Mouse (Mus musculus) cerebellum, adult 2 months (tissue): ENCODE measurements around the gene Apobec3. TPM values are rescaled to one million over a fixed set of nuclear protein-coding genes. Genes with fewer than 3 reads are reported as not detected.

Source experiments
- DNase-seq, 2 experiments: peaks; one replicate each; pipeline ENCODE4 v3.0.0; 2021
- H3K27ac ChIP-seq: fragments of 200-500 bp; 2 replicates; pipeline ENCODE4 v1.5.1; 2012; ENCODE audit warnings: low read length, control low read depth, inconsistent platforms; ENCODE audit not compliant: insufficient read depth
- H3K27me3 ChIP-seq: fragments of 200-500 bp; 2 replicates; pipeline ENCODE4 v1.6.1; 2012; ENCODE audit warnings: inconsistent platforms, mild to moderate bottlenecking, low read length, moderate library complexity; ENCODE audit not compliant: control insufficient read depth, insufficient read depth
- H3K4me1 ChIP-seq: fragments of 200-500 bp; 2 replicates; pipeline ENCODE4 v1.6.1; 2011; ENCODE audit warnings: low read length; ENCODE audit not compliant: control insufficient read depth, insufficient read depth
- H3K4me3 ChIP-seq: fragments of 200-500 bp; replicated peaks from 2 replicates; pipeline ENCODE3; 2011; ENCODE audit warnings: mild to moderate bottlenecking, low read depth, low read length, control low read depth; ENCODE audit not compliant: insufficient read depth
- CTCF ChIP-seq: fragments of 200-500 bp; IDR thresholded peaks from 2 replicates; pipeline ENCODE4 v1.5.1; 2011; ENCODE audit warnings: low read depth, mild to moderate bottlenecking, control low read depth, low read length, moderate library complexity, borderline replicate concordance; ENCODE audit not compliant: insufficient read depth
- POLR2A ChIP-seq: fragments of 200-500 bp; IDR thresholded peaks from 2 replicates; pipeline ENCODE4 v1.6.1; 2011; ENCODE audit warnings: low read length, control low read depth, borderline replicate concordance; ENCODE audit not compliant: insufficient read depth
- WGBS: fragments of 180-500 bp; shearing (Covaris S2); methylation state at CpG from one replicate; pipeline ENCODE4 v1.1.7; 2018; 5-methylcytosine and 5-hydroxymethylcytosine counted together
- polyA plus RNA-seq: library from polyadenylated mRNA; depleted of rRNA; stranded (reverse); fragments of >200 nt; gene quantifications from 2 replicates; pipeline ENCODE4 v1.2.3, GENCODE M21; 2012; rRNA removed

Gene Apobec3
- polyA plus RNA-seq = 3.3 and 3.6 TPM in 2 replicates

DNA sequence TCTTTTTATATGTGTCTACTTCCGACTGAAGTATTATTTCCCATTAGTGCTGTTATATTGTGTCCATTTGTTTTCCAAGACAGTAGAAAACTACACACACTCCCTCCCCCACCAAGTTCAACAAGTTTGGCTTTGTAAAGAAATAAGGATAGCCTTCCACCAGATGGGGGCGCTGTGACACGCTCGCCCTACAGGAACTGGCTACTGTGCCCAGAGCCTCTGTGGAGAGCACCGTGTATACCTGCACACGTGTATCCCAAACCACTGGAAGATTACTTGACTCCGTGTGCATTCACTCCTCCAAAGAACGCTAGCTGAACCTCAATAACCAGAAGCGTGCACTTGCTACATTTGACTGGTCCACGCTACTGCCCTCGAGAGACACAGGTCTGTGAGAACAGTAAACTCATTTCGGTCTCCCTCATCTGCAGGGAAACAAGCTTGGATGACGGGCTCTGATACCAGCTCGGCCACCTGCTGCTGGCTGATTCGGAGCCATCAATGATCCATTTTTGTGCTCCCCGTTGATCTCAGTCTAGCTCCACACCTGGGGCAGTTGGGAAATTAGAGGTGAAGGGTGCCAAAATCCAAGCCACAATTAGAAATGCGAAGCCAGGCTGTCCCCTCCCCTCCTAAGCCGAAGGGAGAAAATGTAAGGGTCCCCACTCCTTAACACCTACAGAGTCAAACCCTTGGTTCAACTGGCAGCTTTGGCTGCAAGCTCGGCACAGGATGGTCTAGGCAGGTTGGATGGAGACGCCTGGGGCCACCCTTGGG lies at the start of gene Apobec3:
TSS of gene Apobec3 (plus strand) at position 224 of the 777 bp plus-strand sequence.
- TF ChIP-seq CTCF = peak; percentile 74
- TF ChIP-seq POLR2A = no peak
- WGBS = 3% methylated on average over 20 of the region's 20 CpGs
- no peak within 1 kb of the TSS for H3K27ac ChIP-seq

DNA sequence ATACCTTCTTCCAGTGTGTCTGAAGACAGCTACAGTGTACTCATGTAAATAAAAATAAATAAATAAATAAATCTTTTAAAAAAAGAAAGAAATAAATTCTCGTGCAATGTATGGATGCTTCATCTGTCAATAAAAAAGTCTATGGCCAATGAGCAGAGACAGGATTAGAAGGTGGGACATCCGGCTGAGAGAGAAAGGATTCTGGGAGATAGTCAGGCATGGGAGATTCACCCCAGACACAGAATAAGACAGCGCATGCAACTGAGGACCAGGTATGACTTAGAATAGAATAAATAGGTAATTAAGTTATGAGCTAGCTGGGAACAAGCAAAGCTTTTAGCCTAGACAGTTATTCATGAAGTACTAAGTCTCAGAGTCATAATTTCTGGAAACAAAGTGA lies 48.5 kb upstream of the Apobec3 start:
- no peak for DNase-seq
- no peak overlapping the region for H3K4me3 ChIP-seq
- TF ChIP-seq CTCF (no peak), POLR2A (no peak)

More for the DNA sequence above, at the start of gene Apobec3:
- H3K4me3 ChIP-seq = peak within 1 kb of the TSS; percentile 41
- no peaks in the 10 kb centered on the region for H3K27me3 ChIP-seq
- DNase-seq = peak; percentile 50 to 51
- H3K4me1 ChIP-seq = 0 out of 2 replicates have a peak, but pooled peaks cover 2% of the 10 kb centered on the region

DNA sequence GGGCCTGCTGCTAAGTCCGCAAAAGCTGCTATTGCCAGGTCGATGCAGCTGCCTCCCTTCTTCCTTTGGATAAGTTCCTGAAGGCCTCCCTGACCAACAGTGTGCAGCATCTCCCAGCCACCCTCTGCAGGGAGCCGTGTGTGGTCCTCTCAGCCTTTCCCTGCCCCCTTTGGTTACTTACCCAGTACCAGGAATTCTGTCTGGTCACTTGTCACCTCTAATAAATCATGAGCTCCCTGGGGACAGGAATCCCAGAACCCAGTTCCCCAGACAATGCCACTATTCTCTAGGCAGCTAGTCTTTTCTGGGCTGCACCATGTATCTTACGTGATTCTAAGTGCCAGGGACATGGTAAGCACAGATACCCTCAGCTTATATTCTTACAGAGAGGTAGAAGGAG lies 45.5 kb upstream of the Apobec3 start:
- Histone ChIP-seq H3K27ac (no peak overlapping the region), H3K4me3 (no peak overlapping the region), H3K4me1 (peaks cover 7% of the 10 kb centered on the region; the same call in 1 of the 2 replicates), H3K27me3 (no peaks in the 10 kb centered on the region)
- DNase-seq = no peak
- no peak for TF ChIP-seq POLR2A
- TF ChIP-seq CTCF = no peak
- WGBS = 63% methylated on average over 4 of the region's 4 CpGs

More for the DNA sequence above, 48.5 kb upstream of the Apobec3 start:
- Histone ChIP-seq H3K27ac (no peak overlapping the region), H3K27me3 (no peaks in the 10 kb centered on the region), H3K4me1 (peaks cover 7% of the 10 kb centered on the region; the same call in 1 of the 2 replicates)
- 89% methylated on average over 3 of the region's 3 CpGs for WGBS

DNA sequence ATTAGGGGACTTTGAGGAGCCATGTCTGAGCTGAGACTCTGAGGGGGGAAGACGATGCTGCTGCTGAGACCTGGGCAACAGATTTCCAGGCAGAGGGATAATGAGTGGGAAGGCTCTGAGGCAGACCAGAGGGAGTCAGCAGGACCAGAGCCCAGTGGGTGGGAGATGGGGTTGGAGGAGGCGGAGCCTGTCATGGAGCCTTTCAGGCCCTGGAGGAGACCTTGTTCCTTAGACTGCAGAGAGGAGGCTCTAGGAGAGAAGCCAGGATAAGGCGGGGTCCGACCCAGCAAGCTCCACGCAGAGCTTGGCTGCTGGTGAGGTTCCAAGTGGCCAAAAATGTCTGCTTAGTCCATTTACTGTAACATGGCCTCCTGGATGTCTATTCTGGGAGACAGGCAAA lies 44.4 kb upstream of the Apobec3 start:
- Histone ChIP-seq H3K4me3 (no peak overlapping the region), H3K27me3 (no peaks in the 10 kb centered on the region), H3K4me1 (peaks cover 7% of the 10 kb centered on the region; the same call in 1 of the 2 replicates), H3K27ac (no peak overlapping the region)
- TF ChIP-seq CTCF (no peak), POLR2A (no peak)
- WGBS = 31% methylated on average over 5 of the region's 5 CpGs
- peak in 1 of 2 experiments; percentile 8 for DNase-seq

DNA sequence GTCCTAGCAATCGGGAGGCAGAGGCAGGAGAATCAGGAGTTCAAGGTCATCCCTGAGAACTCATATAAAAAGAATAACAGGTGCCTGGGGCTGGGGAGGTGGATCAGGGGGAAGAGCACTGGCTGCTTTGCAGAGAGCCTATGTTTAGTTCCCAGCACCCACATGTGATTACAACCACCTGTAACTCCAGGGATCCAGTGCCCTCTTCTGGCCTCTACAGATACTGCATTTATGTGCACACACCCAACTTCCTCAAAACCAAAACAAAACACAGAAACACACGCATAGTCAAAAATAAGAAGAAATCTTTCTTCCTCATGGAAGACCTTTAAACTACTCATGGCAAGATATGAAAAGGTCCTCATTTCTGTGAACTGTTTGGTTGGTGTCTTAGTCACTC lies 41.3 kb upstream of the Apobec3 start:
- TF ChIP-seq POLR2A = no peak
- TF ChIP-seq CTCF = no peak
- DNase-seq = no peak
- Histone ChIP-seq H3K4me1 (peaks cover 7% of the 10 kb centered on the region; the same call in 1 of the 2 replicates), H3K4me3 (no peak overlapping the region), H3K27me3 (no peaks in the 10 kb centered on the region), H3K27ac (no peak overlapping the region)
- WGBS = 97% methylated on average over 2 of the region's 2 CpGs

DNA sequence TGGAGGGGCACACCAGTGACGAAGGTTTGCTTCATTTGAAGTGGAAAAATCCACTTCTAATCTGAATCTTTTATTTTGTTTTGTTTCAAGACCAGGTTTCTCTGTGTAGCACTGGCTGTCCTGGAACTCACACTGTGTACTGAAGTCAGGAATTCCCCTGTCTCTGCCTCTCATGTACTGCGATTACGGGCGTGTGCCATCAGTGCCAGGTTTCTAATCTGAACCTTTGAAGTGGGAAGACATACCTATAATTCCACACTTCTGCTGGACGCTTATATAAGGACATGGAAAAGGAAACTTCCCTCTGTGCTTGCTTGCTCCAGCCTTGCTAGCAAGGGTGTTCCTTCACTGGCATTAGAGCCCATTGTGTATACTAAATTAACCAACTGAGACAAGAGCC lies 32.5 kb upstream of the Apobec3 start:
- WGBS = 89% methylated on average over 5 of the region's 5 CpGs
- H3K4me3 ChIP-seq = no peak overlapping the region
- TF ChIP-seq CTCF (no peak), POLR2A (no peak)
- H3K27ac ChIP-seq = no peak overlapping the region
- no peak for DNase-seq
- H3K4me1 ChIP-seq = no peaks in the 10 kb centered on the region
- H3K27me3 ChIP-seq = no peaks in the 10 kb centered on the region; the same call in 1 of the 2 replicates

DNA sequence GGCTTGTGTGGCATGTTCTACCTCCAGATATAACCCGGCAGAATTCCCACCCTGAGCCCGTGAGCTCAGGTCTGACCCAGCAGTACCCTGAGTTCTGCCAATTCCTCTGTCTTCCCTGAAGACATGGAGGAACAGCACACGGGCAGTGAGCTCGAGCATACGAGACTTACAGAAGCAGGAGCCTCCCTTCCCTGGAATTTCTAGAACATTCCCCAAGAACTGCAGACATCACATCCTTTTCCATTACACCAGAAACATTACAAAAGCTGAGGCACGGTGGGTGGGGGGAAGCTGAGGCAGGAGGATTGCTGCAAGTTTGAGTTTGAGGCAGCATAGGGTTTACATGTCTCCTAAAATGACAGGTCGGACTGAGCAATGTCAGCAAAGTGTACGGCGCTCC lies 31.6 kb upstream of the Apobec3 start:
- DNase-seq = no peak
- WGBS = 88% methylated on average over 9 of the region's 9 CpGs
- Histone ChIP-seq H3K27me3 (no peaks in the 10 kb centered on the region; the same call in 1 of the 2 replicates), H3K27ac (no peak overlapping the region), H3K4me1 (no peaks in the 10 kb centered on the region), H3K4me3 (no peak overlapping the region)
- TF ChIP-seq POLR2A (no peak), CTCF (no peak)

DNA sequence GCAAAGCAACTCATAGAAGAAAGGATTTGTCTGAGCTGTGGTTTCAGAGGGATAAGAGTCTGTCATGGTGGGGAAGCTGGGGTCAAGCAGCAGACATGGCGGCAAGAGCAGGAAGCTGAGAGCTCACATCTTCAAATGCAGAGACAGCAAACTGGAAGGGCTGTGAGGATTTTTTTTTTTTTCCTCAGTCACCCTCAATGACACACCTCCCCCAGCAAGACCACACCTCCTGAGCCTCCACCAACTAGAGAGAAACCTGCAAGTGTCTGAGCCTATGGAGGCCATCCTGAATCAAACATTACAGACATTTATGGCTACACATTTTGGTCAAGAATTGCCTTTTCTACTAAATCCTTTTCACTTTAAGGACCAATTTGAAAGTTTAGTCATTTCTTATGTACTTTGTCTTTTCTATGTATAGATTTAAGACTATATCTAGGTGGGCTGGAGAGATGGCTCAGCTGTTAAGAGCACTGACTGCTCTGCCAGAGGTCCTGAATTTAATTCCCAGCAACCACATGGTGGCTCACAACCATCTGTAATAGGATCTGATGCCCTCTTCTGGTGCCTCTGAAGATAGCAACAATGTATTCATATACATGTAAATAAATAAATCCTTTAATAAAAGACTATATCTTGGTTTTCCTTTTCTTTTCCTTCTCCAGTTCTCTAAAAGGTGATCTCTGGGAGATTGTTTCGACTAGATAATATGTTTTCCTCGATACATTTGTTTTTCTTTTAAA lies 24.0 kb upstream of the Apobec3 start:
- TF ChIP-seq CTCF (no peak), POLR2A (no peak)
- 92% methylated on average over 3 of the region's 3 CpGs for WGBS

More for the DNA sequence above, 24.0 kb upstream of the Apobec3 start:
- DNase-seq = no peak
- H3K4me3 ChIP-seq = no peak overlapping the region
- no peaks in the 10 kb centered on the region for H3K27me3 ChIP-seq
- H3K27ac ChIP-seq = no peak overlapping the region
- H3K4me1 ChIP-seq = no peaks in the 10 kb centered on the region
